Comparison of ENCODE assay signal across 8 mouse cellular contexts in the genomic region with DNA sequence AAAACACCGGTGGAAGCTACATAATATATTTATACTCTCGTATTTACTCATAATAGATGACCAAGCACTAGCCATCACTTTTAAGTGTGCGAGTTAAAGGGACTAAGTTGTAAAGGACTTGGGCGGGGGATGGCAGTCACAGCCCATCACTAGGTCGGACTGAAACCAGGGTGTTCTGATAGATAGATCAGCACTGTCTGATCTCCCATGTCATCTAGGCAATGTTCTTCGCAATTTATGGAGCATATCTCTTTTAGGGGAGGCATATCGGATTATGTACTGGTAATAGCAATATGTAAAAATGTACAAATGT. TPM values are rescaled to one million over a fixed set of nuclear protein-coding genes. Genes with fewer than 3 reads are reported as not detected.
DNase-seq lines count a peak whose midpoint lies in the region; ATAC-seq and TF ChIP-seq lines count a peak whose summit lies in the region.

No protein-coding gene starts in this region.

- DNase-seq in heart, postnatal 14 days = no peak
- DNase-seq in ES-E14 (ENCODE audit: low read depth, low spot score) = no peak
- DNase-seq in hindbrain, embryonic 10.5 days (ENCODE audit: low spot score) = no peak
- DNase-seq in frontal cortex, postnatal 36 days (ENCODE audit: low spot score in 2 of 2) = no peak
- DNase-seq in adrenal gland, adult 8-10 months = no peak
- DNase-seq in frontal cortex, postnatal 25 days (ENCODE audit: low spot score in 2 of 2) = no peak

- peak; percentile 53; the same call in 1 of the 2 replicates for ATAC-seq in heart, embryonic 11.5 days (replicated peaks; ENCODE audit: insufficient number of reproducible peaks, low FRiP score, low TSS enrichment)
- no peak for ATAC-seq in midbrain, embryonic 12.5 days (ENCODE audit: low FRiP score, low read depth)

- in situ Hi-C loops in ES-E14 (cut with MboI; ENCODE audit: low sequenced_read_pairs in 2 of 2, unreplicated experiment in 2 of 2) = no loop called here

- H3K4me1 ChIP-seq in heart, embryonic 11.5 days (ENCODE audit: control insufficient read depth, insufficient read depth, low read length) = no peaks in the 10 kb centered on the region
- H3K4me1 ChIP-seq in ES-E14 (ENCODE audit: control insufficient read depth in 2 of 2, insufficient read depth in 2 of 2, low read length in 2 of 2, poor library complexity in 1 of 2) = no peaks in the 10 kb centered on the region
- no peaks in the 10 kb centered on the region for H3K4me1 ChIP-seq in hindbrain, embryonic 10.5 days (replicated peaks)
- no peaks in the 10 kb centered on the region for H3K4me1 ChIP-seq in midbrain, embryonic 12.5 days

- H3K4me3 ChIP-seq in heart, embryonic 11.5 days (ENCODE audit: low read depth, low read length) = peak overlapping the region; percentile 55
- H3K4me3 ChIP-seq in ES-E14 (ENCODE audit: insufficient read depth in 1 of 2, low read depth in 1 of 2, low read length in 2 of 2, poor library complexity in 1 of 2, severe bottlenecking in 1 of 2) = peak overlapping the region; percentile 64 to 73
- peak overlapping the region; percentile 68 for H3K4me3 ChIP-seq in hindbrain, embryonic 10.5 days
- peak overlapping the region; percentile 69 for H3K4me3 ChIP-seq in midbrain, embryonic 12.5 days

- H3K27ac ChIP-seq in heart, embryonic 11.5 days (ENCODE audit: low read depth, low read length) = peak overlapping the region; percentile 69
- H3K27ac ChIP-seq in ES-E14 (ENCODE audit: insufficient read depth, low read depth, low read length, poor library complexity, severe bottlenecking) = no peak overlapping the region
- peak overlapping the region; percentile 89 for H3K27ac ChIP-seq in hindbrain, embryonic 10.5 days
- H3K27ac ChIP-seq in midbrain, embryonic 12.5 days (replicated peaks) = no peak overlapping the region

- peak overlapping the region; percentile 82 for H3K4me2 ChIP-seq in heart, embryonic 11.5 days
- peak overlapping the region; percentile 74 for H3K4me2 ChIP-seq in midbrain, embryonic 12.5 days (replicated peaks)

- peak overlapping the region; percentile 66 for H3K9ac ChIP-seq in heart, embryonic 11.5 days (ENCODE audit: low read depth, low read length)
- H3K9ac ChIP-seq in ES-E14 (ENCODE audit: insufficient read depth, low read depth, low read length, poor library complexity, severe bottlenecking) = no peak overlapping the region
- peak overlapping the region; percentile 58; the same call in 1 of the 2 replicates for H3K9ac ChIP-seq in midbrain, embryonic 12.5 days (replicated peaks)

- 27% methylated on average over 7 of the region's 7 CpGs for WGBS in heart, embryonic 11.5 days (ENCODE audit: insufficient replicate concordance)
- 19% methylated on average over 7 of the region's 7 CpGs for whole genome bisulfite sequencing in hindbrain, embryonic 10.5 days
- WGBS in midbrain, embryonic 12.5 days = 21% methylated on average over 7 of the region's 7 CpGs

- no peaks in the 10 kb centered on the region for H3K36me3 ChIP-seq in heart, embryonic 11.5 days (ENCODE audit: control insufficient read depth, insufficient read depth, low read length)
- H3K36me3 ChIP-seq in ES-E14 (ENCODE audit: control insufficient read depth, insufficient read depth, low read length, poor library complexity, severe bottlenecking) = no peaks in the 10 kb centered on the region
- H3K36me3 ChIP-seq in hindbrain, embryonic 10.5 days = no peaks in the 10 kb centered on the region
- no peaks in the 10 kb centered on the region for H3K36me3 ChIP-seq in midbrain, embryonic 12.5 days

- intact Hi-C loops in heart, postnatal 14 days (cut with DNase I) = no loop called here

- no peaks in the 10 kb centered on the region for H3K27me3 ChIP-seq in heart, embryonic 11.5 days (ENCODE audit: control insufficient read depth, insufficient read depth, low read length)
- 0 out of 2 replicates have a peak, but pooled peaks cover 3% of the 10 kb centered on the region for H3K27me3 ChIP-seq in hindbrain, embryonic 10.5 days (ENCODE audit: insufficient read depth, poor library complexity, severe bottlenecking)
- H3K27me3 ChIP-seq in midbrain, embryonic 12.5 days = no peaks in the 10 kb centered on the region

- H3K9me3 ChIP-seq in heart, embryonic 11.5 days (replicated peaks; ENCODE audit: control insufficient read depth, low read length) = no peaks in the 10 kb centered on the region
- no peaks in the 10 kb centered on the region for H3K9me3 ChIP-seq in ES-E14 (ENCODE audit: control insufficient read depth, insufficient read depth, low read depth, low read length)
- H3K9me3 ChIP-seq in hindbrain, embryonic 10.5 days = no peaks in the 10 kb centered on the region
- H3K9me3 ChIP-seq in midbrain, embryonic 12.5 days = no peaks in the 10 kb centered on the region

TF ChIP-seq in ES-E14, 5 proteins besides CTCF, POLR2A, EP300 and RAD21:
- TF ChIP-seq ZNF384 (IDR thresholded peaks at IDR 0.05; ENCODE audit: low read depth, low read length) (no peak), CHD2 (IDR thresholded peaks at IDR 0.05; ENCODE audit: low read depth, low read length) (no peak), HCFC1 (IDR thresholded peaks at IDR 0.05; ENCODE audit: borderline replicate concordance, insufficient read depth, low read length) (no peak), MAFK (IDR thresholded peaks at IDR 0.05; ENCODE audit: insufficient read depth, low read depth, low read length) (no peak), ZC3H11A (IDR thresholded peaks at IDR 0.05; ENCODE audit: borderline replicate concordance, low read depth, low read length) (no peak)

RNA-seq across cellular contexts. Expression of gene Sema3c, which starts 1.1 kb away (rescaled TPM):
- polyA plus RNA-seq in heart, embryonic 11.5 days (2014; fragmentation: Nextera tagmentation; extraction: Ambion mirVana) = 30.3 and 33.7 TPM in 2 replicates
- total RNA-seq in heart, postnatal 14 days (2021) = 10 to 100 TPM; 22.8 to 25.5 TPM
- total RNA-seq in ES-E14 (2012; rRNA removed) = 3.9 and 7.0 TPM in 2 replicates
- polyA plus RNA-seq in hindbrain, embryonic 10.5 days (2016; fragmentation: Nextera tagmentation; extraction: Ambion mirVana) = 12.9 and 16.4 TPM in 2 replicates
- polyA plus RNA-seq in midbrain, embryonic 12.5 days (2016; fragmentation: Nextera tagmentation; extraction: Ambion mirVana) = 17.1 and 20.1 TPM in 2 replicates
- 10 to 100 TPM in 2 of 4 experiments, 1 to 10 TPM in 2; 5.0 to 12.5 (median 9.1) TPM for total RNA-seq in adrenal gland, adult 8-10 months (2022)

Comparison
In these comparisons a context has a peak if more than half of its experiments do, and no peak if none do; other contexts are left out.
1. H3K27ac ChIP-seq: peak in heart, embryonic 11.5 days (single experiment) and hindbrain, embryonic 10.5 days (single experiment); none in ES-E14 (single experiment) and midbrain, embryonic 12.5 days (single experiment).
2. Peak in every context shown above with its lines, with median percentiles within 50 percentile points of each other: H3K4me3 ChIP-seq.